Mouse (Mus musculus): ENCODE results near the gene Rasa2. TPM values are rescaled to one million over a fixed set of nuclear protein-coding genes. Genes with fewer than 3 reads are reported as not detected.
A peak's percentile ranks its signal among the peaks of the same experiment; 100 is the strongest.

Rasa2 gene
- polyA plus RNA-seq, 1 experiment from 2014 or later: 20.5 TPM

DNA sequence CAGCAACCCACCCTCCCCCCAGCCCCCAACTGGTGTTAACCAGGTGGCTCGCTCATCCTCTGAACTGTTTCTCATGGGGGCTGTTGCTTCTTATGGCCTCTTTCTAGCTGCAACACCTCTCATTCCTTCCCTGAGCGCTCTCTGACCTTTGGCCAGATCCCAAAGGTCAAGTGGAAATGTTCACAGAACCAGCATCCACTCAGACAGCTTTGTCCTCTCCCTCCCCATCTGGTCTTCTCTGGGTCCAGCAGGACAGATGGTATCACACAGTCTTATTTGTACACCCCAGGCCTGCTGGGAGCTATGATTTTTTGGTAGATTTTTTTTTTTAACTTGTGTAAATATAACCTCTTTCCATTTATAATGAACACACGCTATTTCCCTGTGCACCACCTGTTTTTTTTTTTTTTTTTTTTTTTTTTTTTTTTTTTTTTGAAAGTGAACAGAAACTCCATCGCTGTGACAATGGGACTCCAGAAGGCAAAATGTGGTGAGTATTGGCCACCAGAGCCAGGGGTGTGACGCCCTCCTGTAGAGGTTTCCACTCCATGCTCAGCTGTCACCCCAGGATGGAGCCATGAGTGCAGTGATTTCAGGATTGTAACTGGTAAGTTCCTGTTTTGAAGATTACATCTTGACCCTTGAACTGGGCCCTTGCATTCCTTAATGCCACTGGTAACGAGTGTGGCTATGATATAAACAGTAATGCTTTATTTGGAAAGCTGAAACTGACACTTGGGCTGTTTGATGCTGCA, 128.4 kb downstream of the Rasa2 start:
- DNase-seq (ENCODE audit: low spot score): no peak
- H3K4me3 ChIP-seq (ENCODE audit: low read depth, low read length): no peak overlapping the region
- no peaks in the 10 kb centered on the region for H3K9me3 ChIP-seq (ENCODE audit: control insufficient read depth, low read length)
- H3K27ac ChIP-seq (ENCODE audit: low read depth): no peak overlapping the region
- no peaks in the 10 kb centered on the region for H3K27me3 ChIP-seq (replicated peaks; ENCODE audit: control insufficient read depth, insufficient read depth, low read length)
- H3K4me1 ChIP-seq (replicated peaks; ENCODE audit: control insufficient read depth, insufficient read depth, low read length): 0 out of 2 replicates have a peak, but pooled peaks cover 9% of the 10 kb centered on the region
- 62% methylated on average over 6 of the region's 6 CpGs for WGBS
- H3K9ac ChIP-seq (ENCODE audit: low read length): no peak overlapping the region
- no peak for ATAC-seq (replicated peaks; ENCODE audit: low FRiP score, low TSS enrichment, low read depth)
- no peaks in the 10 kb centered on the region for H3K36me3 ChIP-seq (ENCODE audit: control insufficient read depth, insufficient read depth, low read length)
- H3K4me2 ChIP-seq (ENCODE audit: low read length): no peak overlapping the region

GRCm38 (mm10) chr9:96501217-96501616, 130.2 kb downstream of the Rasa2 start:
- 37% methylated on average over 7 of the region's 7 CpGs for WGBS
- Histone ChIP-seq H3K27ac (ENCODE audit: low read depth) (no peak overlapping the region), H3K36me3 (ENCODE audit: control insufficient read depth, insufficient read depth, low read length) (no peaks in the 10 kb centered on the region), H3K27me3 (replicated peaks; ENCODE audit: control insufficient read depth, insufficient read depth, low read length) (no peaks in the 10 kb centered on the region), H3K9ac (ENCODE audit: low read length) (no peak overlapping the region), H3K9me3 (ENCODE audit: control insufficient read depth, low read length) (no peaks in the 10 kb centered on the region), H3K4me1 (replicated peaks; ENCODE audit: control insufficient read depth, insufficient read depth, low read length) (0 out of 2 replicates have a peak, but pooled peaks cover 8% of the 10 kb centered on the region), H3K4me3 (ENCODE audit: low read depth, low read length) (no peak overlapping the region), H3K4me2 (ENCODE audit: low read length) (no peak overlapping the region)
- DNase-seq (ENCODE audit: low spot score): no peak
- ATAC-seq (replicated peaks; ENCODE audit: low FRiP score, low TSS enrichment, low read depth): no peak

DNA sequence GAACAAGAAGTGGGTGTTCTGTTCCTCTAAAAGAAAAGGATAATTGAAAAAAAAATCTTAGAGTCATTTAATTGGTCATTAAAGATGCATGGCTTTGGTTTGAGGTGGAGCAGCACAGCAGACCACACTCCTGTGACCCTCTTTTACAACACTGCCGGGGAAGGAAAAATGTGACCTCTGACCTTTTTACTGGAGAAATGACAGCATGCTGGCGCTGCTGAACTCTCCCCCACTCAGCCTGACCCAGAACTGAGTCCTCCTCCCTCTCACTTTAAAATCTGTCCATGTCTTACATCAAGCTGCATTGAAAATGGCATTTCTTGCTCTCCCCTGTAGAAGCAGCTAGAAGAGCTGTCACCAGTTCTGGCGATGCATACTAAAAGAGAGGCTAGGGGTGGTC, 138.2 kb downstream of the Rasa2 start:
- ATAC-seq (replicated peaks; ENCODE audit: low FRiP score, low TSS enrichment, low read depth): no peak; the same call in 1 of the 2 replicates
- H3K27ac ChIP-seq (ENCODE audit: low read depth): no peak overlapping the region
- H3K4me1 ChIP-seq (replicated peaks; ENCODE audit: control insufficient read depth, insufficient read depth, low read length): 0 out of 2 replicates have a peak, but pooled peaks cover 4% of the 10 kb centered on the region
- no peak overlapping the region for H3K4me2 ChIP-seq (ENCODE audit: low read length)
- no peaks in the 10 kb centered on the region for H3K9me3 ChIP-seq (ENCODE audit: control insufficient read depth, low read length)
- WGBS: 17% methylated on average over 3 of the region's 3 CpGs
- no peak overlapping the region for H3K9ac ChIP-seq (ENCODE audit: low read length)
- H3K27me3 ChIP-seq (replicated peaks; ENCODE audit: control insufficient read depth, insufficient read depth, low read length): no peaks in the 10 kb centered on the region
- H3K4me3 ChIP-seq (ENCODE audit: low read depth, low read length): no peak overlapping the region
- H3K36me3 ChIP-seq (ENCODE audit: control insufficient read depth, insufficient read depth, low read length): no peaks in the 10 kb centered on the region
- DNase-seq (ENCODE audit: low spot score): no peak

DNA sequence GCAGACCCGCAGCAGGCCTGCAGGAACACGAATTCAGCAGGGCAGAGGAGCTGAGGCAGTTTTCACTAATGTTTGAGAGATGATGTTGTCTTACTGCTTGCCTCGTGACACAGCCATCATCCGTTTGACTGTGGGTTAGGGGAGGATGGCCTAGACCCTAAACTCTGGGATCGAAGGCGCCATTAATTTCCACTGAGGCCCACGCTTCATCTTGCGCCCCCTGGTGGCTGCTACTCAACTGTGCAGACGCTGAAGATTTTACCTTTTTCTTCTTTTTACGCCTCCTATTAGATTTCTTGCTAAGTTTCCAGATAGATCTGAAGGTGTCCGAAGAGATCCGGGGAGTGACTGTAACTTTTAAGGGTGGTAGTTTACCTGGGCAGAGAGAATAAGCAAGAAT, 139.6 kb downstream of the Rasa2 start:
- H3K4me3 ChIP-seq (ENCODE audit: low read depth, low read length): no peak overlapping the region

More for the DNA sequence above, 139.6 kb downstream of the Rasa2 start:
- no peak overlapping the region for H3K9ac ChIP-seq (ENCODE audit: low read length)
- H3K27me3 ChIP-seq (replicated peaks; ENCODE audit: control insufficient read depth, insufficient read depth, low read length): no peaks in the 10 kb centered on the region
- 45% methylated on average over 12 of the region's 12 CpGs for WGBS
- H3K9me3 ChIP-seq (ENCODE audit: control insufficient read depth, low read length): no peaks in the 10 kb centered on the region
- H3K4me2 ChIP-seq (ENCODE audit: low read length): no peak overlapping the region
- H3K36me3 ChIP-seq (ENCODE audit: control insufficient read depth, insufficient read depth, low read length): no peaks in the 10 kb centered on the region
- no peak for ATAC-seq (replicated peaks; ENCODE audit: low FRiP score, low TSS enrichment, low read depth)
- no peak overlapping the region for H3K27ac ChIP-seq (ENCODE audit: low read depth)
- peak; percentile 69 for DNase-seq (ENCODE audit: low spot score)
- 0 out of 2 replicates have a peak, but pooled peaks cover 4% of the 10 kb centered on the region for H3K4me1 ChIP-seq (replicated peaks; ENCODE audit: control insufficient read depth, insufficient read depth, low read length)

Other genes with a start within 250 kb of the Rasa2 start
- gene Rnf7, start 152.9 kb downstream of the Rasa2 start, polyA plus RNA-seq (2014; fragmentation: Nextera tagmentation; extraction: Ambion mirVana): 232 and 240 TPM in 2 replicates
- gene Gm28729, start 106.4 kb downstream of the Rasa2 start, polyA plus RNA-seq (2014; fragmentation: Nextera tagmentation; extraction: Ambion mirVana): not detected in 2 replicates
- 20.2 and 21.0 TPM in 2 replicates for gene Zbtb38, start 121.2 kb upstream of the Rasa2 start, polyA plus RNA-seq (2014; fragmentation: Nextera tagmentation; extraction: Ambion mirVana)

Measured in intestine, embryonic 14.5 days (tissue).